Mouse (Mus musculus) liver, embryonic 13.5 days (tissue): ENCODE measurements at regions not wholly inside any gene's neighbourhood (a gene's known extent, or its start where the extent isn't known, plus 50 kb on each side); places are given as distances from the start of the nearest gene placed in this dataset.

Experiments used
- ATAC-seq: fragments of 200-750 bp; cut with Nextera tagmentation; 2 replicates; pipeline ENCODE4 v1.8.0; 2017; ENCODE audit warnings: low read depth, mild to moderate bottlenecking, moderate number of reproducible peaks, moderate library complexity
- DNase-seq: peaks from one replicate; pipeline ENCODE4 v3.0.0; 2022
- H3K27ac ChIP-seq: fragments of 300-500 bp; sonication (generic); 2 replicates; pipeline ENCODE4 v1.5.1; 2015; ENCODE audit warnings: moderate library complexity, mild to moderate bottlenecking, inconsistent platforms
- H3K27me3 ChIP-seq: fragments of 300-500 bp; sonication (generic); 2 replicates; pipeline ENCODE4 v1.6.1; 2015; ENCODE audit warnings: mild to moderate bottlenecking, inconsistent platforms
- H3K36me3 ChIP-seq: fragments of 300-500 bp; sonication (generic); 2 replicates; pipeline ENCODE4 v1.6.1; 2015; ENCODE audit warnings: mild to moderate bottlenecking, inconsistent platforms
- H3K4me1 ChIP-seq: fragments of 300-500 bp; sonication (generic); replicated peaks from 2 replicates; pipeline ENCODE4 v1.6.1; 2015; ENCODE audit warnings: inconsistent platforms
- H3K4me2 ChIP-seq: fragments of 300-500 bp; sonication (generic); 2 replicates; pipeline ENCODE4 v1.6.1; 2015; ENCODE audit warnings: inconsistent platforms, mild to moderate bottlenecking, moderate library complexity
- H3K4me3 ChIP-seq: fragments of 300-500 bp; sonication (generic); replicated peaks from 2 replicates; pipeline ENCODE4 v1.5.1; 2015; ENCODE audit warnings: mild to moderate bottlenecking, inconsistent platforms
- H3K9ac ChIP-seq: fragments of 300-500 bp; sonication (generic); 2 replicates; pipeline ENCODE4 v1.6.1; 2015; ENCODE audit warnings: mild to moderate bottlenecking, inconsistent platforms
- H3K9me3 ChIP-seq: fragments of 300-500 bp; sonication (generic); replicated peaks from 2 replicates; pipeline ENCODE4 v1.6.1; 2016; ENCODE audit warnings: inconsistent platforms
- WGBS: fragments of 180-500 bp; shearing (Covaris S2); methylation state at CpG from one replicate; pipeline ENCODE4 v1.1.7; 2015; ENCODE audit not compliant: insufficient replicate concordance; 5-methylcytosine and 5-hydroxymethylcytosine counted together

DNA sequence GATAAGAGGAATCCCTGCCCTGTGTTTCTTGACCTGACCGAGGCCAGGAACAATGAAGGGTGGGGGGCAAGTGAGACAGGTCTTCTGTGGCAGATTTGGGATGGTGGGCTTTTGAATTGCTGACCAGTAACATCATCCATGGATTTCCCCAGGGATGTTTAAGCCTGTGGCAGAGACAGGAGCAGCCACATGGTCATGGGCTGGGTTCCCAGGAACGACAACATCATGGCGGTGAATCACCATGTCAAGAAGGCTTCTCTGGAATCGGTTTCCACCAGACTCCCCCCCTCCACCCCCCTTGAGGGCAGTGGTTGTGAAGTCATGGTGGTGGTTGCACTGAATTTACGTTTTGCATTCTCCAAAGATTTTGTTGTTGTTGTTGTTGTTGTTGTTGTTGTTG, 121.3 kb downstream of the Cog6 start:
- 56% methylated on average over 5 of the region's 5 CpGs for WGBS

DNA sequence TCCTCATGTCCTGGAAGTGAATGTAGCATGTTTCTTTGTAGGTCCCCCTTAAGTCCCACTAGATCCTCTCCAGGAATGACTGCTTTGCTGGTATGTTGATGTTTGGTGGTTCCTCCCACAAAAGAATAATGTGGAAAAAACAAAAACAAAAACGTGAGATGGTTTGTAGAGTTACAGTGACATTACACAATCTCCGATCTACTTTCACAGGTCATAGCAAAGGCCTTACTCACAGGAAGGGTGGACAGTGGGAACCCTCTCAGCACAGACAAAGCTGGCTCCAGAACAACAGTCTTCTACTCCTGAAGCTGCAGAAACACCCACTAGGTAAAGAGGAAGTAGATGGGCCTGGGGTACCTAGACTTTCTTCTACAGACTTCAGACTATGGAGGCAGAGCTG, 122.2 kb downstream of the Cog6 start:
- Histone ChIP-seq H3K36me3 (no peaks in the 10 kb centered on the region), H3K9ac (no peak overlapping the region), H3K4me1 (no peaks in the 10 kb centered on the region), H3K4me3 (no peak overlapping the region), H3K4me2 (no peak overlapping the region), H3K27ac (no peak overlapping the region), H3K9me3 (no peaks in the 10 kb centered on the region), H3K27me3 (no peaks in the 10 kb centered on the region)
- 59% methylated on average over 2 of the region's 2 CpGs for WGBS
- ATAC-seq (no peak), DNase-seq (no peak)

More for the DNA sequence above, 121.3 kb downstream of the Cog6 start:
- H3K27me3 ChIP-seq: no peaks in the 10 kb centered on the region
- H3K4me1 ChIP-seq: no peaks in the 10 kb centered on the region
- H3K27ac ChIP-seq: no peak overlapping the region
- DNase-seq: no peak
- H3K4me3 ChIP-seq: no peak overlapping the region
- ATAC-seq: no peak
- no peak overlapping the region for H3K9ac ChIP-seq
- no peak overlapping the region for H3K4me2 ChIP-seq
- H3K9me3 ChIP-seq: no peaks in the 10 kb centered on the region
- no peaks in the 10 kb centered on the region for H3K36me3 ChIP-seq

DNA sequence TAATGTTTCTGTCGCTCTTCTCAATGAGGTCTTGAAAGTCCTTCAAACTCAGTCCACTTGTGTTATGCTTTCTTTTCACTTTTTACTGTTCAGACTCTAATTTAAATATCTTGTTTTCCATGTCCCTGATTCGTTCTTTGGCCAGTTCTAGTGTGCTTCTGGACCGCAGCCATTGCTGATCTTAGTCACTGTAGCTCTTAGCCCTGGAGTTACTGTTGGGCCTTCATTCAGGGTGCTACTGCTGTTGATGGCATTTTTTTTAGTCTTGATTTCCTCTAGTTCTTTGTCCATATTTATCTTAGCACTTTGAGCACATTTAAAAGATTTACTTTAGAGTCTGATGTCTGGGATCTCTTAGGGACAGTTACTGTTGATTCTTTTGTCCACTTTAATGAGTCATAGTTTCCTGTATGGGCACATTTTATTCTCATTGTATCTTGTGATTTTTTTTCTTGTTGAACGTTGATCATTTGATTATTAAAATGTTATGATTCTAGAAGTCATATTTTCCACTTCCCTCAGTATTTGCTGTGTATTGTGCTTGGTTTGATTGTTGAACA, 127.8 kb downstream of the Cog6 start:
- no peaks in the 10 kb centered on the region for H3K4me1 ChIP-seq
- DNase-seq: no peak
- H3K9me3 ChIP-seq: no peaks in the 10 kb centered on the region
- H3K4me2 ChIP-seq: no peak overlapping the region
- 58% methylated on average over 4 of the region's 4 CpGs for WGBS
- ATAC-seq: no peak
- H3K27ac ChIP-seq: no peak overlapping the region
- H3K4me3 ChIP-seq: no peak overlapping the region
- no peaks in the 10 kb centered on the region for H3K27me3 ChIP-seq
- H3K36me3 ChIP-seq: no peaks in the 10 kb centered on the region
- H3K9ac ChIP-seq: no peak overlapping the region

DNA sequence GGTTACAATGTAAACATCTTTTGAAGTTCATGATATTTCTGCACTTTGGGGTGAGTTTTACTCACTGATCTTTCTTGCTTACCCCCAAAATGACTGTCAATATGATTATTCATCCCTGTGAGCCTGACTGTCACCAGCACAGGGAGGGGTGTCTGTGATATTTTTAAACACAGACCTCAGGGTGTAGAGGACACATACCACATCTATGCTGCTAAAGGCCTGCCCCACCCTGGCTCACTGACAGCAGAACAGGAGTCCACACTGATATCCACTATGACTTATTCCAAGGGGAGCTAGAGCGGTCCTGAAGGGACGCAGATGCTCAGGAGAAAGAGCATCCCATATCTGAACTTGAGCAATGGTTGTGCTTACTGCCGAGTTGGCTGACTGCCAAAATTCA, 135.1 kb downstream of the Cog6 start:
- Histone ChIP-seq H3K4me2 (no peak overlapping the region), H3K36me3 (no peaks in the 10 kb centered on the region), H3K9ac (no peak overlapping the region), H3K27ac (no peak overlapping the region), H3K27me3 (no peaks in the 10 kb centered on the region), H3K4me3 (no peak overlapping the region), H3K4me1 (no peaks in the 10 kb centered on the region), H3K9me3 (no peaks in the 10 kb centered on the region)
- ATAC-seq: no peak
- DNase-seq: no peak
- 70% methylated on average over 3 of the region's 3 CpGs for WGBS

DNA sequence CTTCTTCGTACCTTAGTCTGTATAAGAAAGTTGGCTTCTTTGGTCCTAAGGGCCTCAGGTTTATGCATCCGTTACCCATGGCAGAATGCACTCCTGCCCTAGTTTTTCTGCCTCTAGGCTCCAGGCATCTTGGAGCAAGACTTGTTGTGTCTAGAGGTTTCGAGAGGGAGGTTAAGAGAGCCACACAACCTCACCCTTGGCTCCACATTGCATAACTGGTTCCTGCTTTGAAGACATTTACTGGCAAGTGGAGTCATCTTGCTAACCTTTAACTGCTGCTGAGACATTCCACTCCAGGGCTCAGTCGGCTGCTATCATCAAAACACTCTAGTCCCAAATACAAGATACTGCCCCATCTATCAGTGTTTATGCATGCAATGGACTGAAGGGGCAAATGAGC, 135.9 kb downstream of the Cog6 start:
- H3K9ac ChIP-seq: no peak overlapping the region
- ATAC-seq: no peak
- H3K9me3 ChIP-seq: no peaks in the 10 kb centered on the region
- H3K27me3 ChIP-seq: no peaks in the 10 kb centered on the region
- H3K4me3 ChIP-seq: no peak overlapping the region
- DNase-seq: no peak
- H3K27ac ChIP-seq: no peak overlapping the region
- H3K4me2 ChIP-seq: no peak overlapping the region
- H3K4me1 ChIP-seq: no peaks in the 10 kb centered on the region
- H3K36me3 ChIP-seq: no peaks in the 10 kb centered on the region
- WGBS: 49% methylated on average over 4 of the region's 4 CpGs

DNA sequence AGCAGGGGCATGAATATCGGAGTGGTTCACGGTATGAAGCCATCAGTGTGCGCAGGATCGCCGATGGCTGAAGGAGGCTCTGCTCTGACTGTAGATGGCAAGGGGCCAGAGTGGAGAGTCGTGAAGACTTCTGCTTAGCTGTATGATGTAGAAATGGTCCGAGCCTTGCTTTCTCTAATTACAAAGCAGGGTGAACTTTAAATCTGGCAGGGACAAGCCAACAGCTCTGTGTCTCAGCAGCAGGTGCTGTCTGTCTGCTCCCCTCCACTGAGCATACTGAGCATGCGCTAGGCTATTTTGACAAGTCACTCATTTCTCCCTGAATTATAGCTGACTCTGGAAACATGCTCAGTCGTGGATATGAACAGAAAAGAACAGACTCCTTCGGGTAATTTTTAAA, 137.3 kb downstream of the Cog6 start:
- Histone ChIP-seq H3K27ac (no peak overlapping the region), H3K4me2 (no peak overlapping the region), H3K4me1 (no peaks in the 10 kb centered on the region), H3K27me3 (no peaks in the 10 kb centered on the region), H3K9ac (no peak overlapping the region), H3K4me3 (no peak overlapping the region), H3K36me3 (no peaks in the 10 kb centered on the region), H3K9me3 (no peaks in the 10 kb centered on the region)
- WGBS: 68% methylated on average over 10 of the region's 10 CpGs
- DNase-seq (no peak), ATAC-seq (no peak)

DNA sequence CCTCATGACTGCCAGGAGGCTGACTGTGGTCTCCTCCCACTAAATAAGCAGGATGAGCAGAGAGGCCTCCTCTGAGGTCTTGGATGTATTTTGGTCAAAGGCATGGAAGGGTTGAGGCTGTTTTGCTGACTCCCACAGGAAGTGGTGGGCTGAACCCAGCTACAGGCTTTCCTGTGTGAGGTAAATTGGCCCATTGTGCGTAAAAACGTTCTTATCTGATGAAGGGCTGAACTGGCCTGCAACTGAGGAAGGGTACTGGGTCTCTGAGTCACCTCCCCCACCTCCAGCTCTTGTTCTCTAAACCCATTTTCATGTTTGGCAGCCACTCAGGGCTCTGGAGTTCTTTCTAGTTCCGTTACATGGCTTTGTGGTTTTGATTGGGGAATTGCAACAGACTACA, 138.7 kb downstream of the Cog6 start:
- Histone ChIP-seq H3K4me2 (no peak overlapping the region), H3K27ac (no peak overlapping the region), H3K4me3 (no peak overlapping the region), H3K4me1 (no peaks in the 10 kb centered on the region), H3K9ac (no peak overlapping the region), H3K27me3 (no peaks in the 10 kb centered on the region), H3K9me3 (no peaks in the 10 kb centered on the region), H3K36me3 (no peaks in the 10 kb centered on the region)
- DNase-seq (no peak), ATAC-seq (no peak)
- 15% methylated on average over 3 of the region's 3 CpGs for WGBS

DNA sequence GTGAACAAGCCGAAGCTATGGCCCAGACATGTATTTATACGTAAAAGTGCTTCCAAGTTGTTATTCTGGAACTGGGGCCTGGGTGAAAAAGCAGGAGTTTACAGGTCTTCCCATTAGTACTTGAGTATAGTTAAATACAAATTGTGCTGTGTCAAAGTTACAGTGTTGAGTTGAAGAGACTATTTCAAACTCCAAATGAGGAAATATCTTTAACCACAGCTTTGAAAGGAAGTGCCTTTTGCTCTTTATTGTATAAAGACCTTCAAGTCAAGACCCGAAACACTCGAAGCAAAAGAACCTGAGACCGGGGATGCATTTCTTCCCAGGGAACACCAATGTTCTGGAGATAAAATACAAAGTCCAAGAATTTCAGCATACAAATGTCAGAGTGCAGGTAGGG, 144.8 kb downstream of the Cog6 start:
- H3K9me3 ChIP-seq: no peaks in the 10 kb centered on the region
- H3K36me3 ChIP-seq: no peaks in the 10 kb centered on the region
- H3K9ac ChIP-seq: no peak overlapping the region
- no peaks in the 10 kb centered on the region for H3K4me1 ChIP-seq
- no peak overlapping the region for H3K27ac ChIP-seq
- H3K4me2 ChIP-seq: no peak overlapping the region
- H3K27me3 ChIP-seq: no peaks in the 10 kb centered on the region
- WGBS: 35% methylated on average over 5 of the region's 5 CpGs
- H3K4me3 ChIP-seq: no peak overlapping the region
- ATAC-seq (no peak), DNase-seq (no peak)

DNA sequence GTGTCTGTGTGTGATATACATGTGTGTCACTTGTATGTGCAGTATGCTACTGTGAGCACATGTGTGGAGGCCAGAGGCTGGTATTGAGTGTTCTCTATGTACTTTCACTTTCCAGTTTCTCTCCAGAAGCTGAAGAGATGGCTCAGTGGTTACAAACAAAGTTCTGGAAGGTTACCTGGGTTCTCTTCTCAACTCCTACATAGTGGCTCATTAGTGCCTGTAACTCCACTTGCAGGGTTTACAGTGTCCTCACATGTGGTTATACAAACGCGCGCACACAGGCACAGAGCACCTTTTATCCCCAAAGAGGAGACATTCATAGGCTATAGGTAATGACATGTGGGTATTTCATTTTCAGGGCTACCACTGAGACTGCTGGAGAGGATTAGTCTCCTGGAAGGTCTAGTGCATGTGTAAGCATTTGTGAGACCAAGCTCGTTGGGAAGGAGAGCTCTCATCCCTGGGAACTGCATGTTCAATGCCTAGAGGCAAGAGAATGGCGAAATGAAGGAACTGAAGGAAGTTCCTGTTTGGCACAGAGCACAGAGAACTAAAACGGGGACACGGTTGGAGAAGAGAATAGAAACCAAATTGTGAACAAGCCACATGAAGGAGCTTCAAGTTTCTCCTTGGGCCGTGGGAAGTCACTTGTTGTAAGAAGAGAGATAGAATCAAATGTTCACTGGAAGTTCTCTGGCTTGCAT, 153.7 kb downstream of the Cog6 start:
- H3K4me1 ChIP-seq: no peaks in the 10 kb centered on the region
- DNase-seq (no peak), ATAC-seq (no peak)
- no peak overlapping the region for H3K27ac ChIP-seq
- H3K9me3 ChIP-seq: no peaks in the 10 kb centered on the region
- no peak overlapping the region for H3K4me3 ChIP-seq
- no peak overlapping the region for H3K9ac ChIP-seq
- H3K27me3 ChIP-seq: no peaks in the 10 kb centered on the region
- H3K36me3 ChIP-seq: no peaks in the 10 kb centered on the region
- 54% methylated on average over 8 of the region's 8 CpGs for WGBS
- H3K4me2 ChIP-seq: no peak overlapping the region

DNA sequence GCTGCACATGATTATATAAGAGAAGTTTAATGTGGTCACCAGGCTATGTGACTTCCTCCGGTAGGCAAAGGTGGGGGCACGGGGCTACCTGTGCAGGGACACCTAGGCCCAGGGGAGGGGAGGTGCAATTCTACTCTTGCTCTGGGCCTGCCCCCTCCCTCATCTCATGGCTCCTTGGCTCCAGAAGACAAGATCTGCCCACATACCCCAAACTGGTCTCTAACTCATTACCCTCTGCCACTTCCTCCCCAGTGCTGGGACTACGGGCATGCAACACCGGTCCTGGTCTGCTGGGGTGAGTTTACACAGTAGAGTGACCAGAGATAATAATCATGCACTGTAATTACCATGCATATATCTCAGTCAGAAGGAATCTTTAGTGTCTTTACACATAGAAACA, 155.0 kb downstream of the Cog6 start:
- Histone ChIP-seq H3K4me1 (no peaks in the 10 kb centered on the region), H3K9ac (no peak overlapping the region), H3K4me2 (no peak overlapping the region), H3K27ac (no peak overlapping the region), H3K4me3 (no peak overlapping the region), H3K36me3 (no peaks in the 10 kb centered on the region), H3K27me3 (no peaks in the 10 kb centered on the region), H3K9me3 (no peaks in the 10 kb centered on the region)
- ATAC-seq: no peak
- 63% methylated on average over 4 of the region's 4 CpGs for WGBS
- DNase-seq: no peak

DNA sequence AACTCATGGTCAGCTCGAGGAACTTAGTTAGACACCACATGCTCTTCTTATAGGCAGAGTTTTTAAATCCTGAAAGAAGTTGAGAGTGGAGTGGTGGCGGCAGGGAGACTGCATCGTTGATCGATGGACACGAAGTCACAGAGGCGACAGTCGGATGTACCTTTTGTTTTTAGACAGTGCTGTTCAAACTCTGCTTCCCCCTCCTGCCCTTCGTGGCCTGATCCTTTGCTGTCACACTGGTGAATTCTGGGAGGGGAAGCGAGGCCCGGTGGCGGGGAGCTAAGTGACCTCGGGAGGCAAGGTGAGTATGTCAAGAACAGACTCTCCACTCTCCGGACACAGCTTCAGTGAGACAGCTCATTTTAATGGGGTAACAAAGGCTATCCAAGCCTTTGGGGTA, 155.5 kb downstream of the Cog6 start:
- no peak for ATAC-seq

DNA sequence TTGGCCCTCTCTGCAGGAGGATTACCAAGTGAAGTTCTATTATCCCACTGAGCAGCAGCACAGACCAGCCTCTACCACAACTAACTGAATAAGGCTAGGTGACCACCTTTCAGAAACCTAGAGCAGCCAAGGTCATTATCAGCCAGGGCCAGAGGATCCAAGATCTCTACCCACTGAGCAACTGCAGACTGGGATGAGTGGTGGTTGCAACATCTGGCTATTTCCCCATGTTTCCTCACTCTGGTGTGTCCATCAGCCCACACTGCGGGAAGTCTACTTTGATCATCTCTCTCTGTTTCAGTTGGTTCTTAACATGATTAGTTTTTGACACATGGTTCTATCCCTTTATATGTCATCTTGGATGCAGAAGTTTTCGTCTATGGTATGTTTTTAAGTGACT, 157.2 kb downstream of the Cog6 start:
- DNase-seq (no peak), ATAC-seq (no peak)
- H3K4me1 ChIP-seq: no peaks in the 10 kb centered on the region
- no peaks in the 10 kb centered on the region for H3K9me3 ChIP-seq
- no peaks in the 10 kb centered on the region for H3K36me3 ChIP-seq
- H3K4me3 ChIP-seq: no peak overlapping the region
- H3K27me3 ChIP-seq: no peaks in the 10 kb centered on the region
- no peak overlapping the region for H3K9ac ChIP-seq
- H3K4me2 ChIP-seq: no peak overlapping the region
- no peak overlapping the region for H3K27ac ChIP-seq
- WGBS: 54% methylated on average over 2 of the region's 2 CpGs

More for the DNA sequence above, 155.5 kb downstream of the Cog6 start:
- DNase-seq: no peak
- Histone ChIP-seq H3K9me3 (no peaks in the 10 kb centered on the region), H3K4me2 (no peak overlapping the region), H3K27me3 (no peaks in the 10 kb centered on the region), H3K9ac (no peak overlapping the region), H3K4me1 (no peaks in the 10 kb centered on the region), H3K36me3 (no peaks in the 10 kb centered on the region), H3K4me3 (no peak overlapping the region), H3K27ac (no peak overlapping the region)
- 71% methylated on average over 13 of the region's 13 CpGs for WGBS
